Mouse (Mus musculus): ENCODE data around the gene Akr1c18. TPM values are rescaled to one million over a fixed set of nuclear protein-coding genes. Genes with fewer than 3 reads are reported as not detected.

Akr1c18 gene
- total and polyA plus RNA-seq, 3 experiments, result not detected

DNA sequence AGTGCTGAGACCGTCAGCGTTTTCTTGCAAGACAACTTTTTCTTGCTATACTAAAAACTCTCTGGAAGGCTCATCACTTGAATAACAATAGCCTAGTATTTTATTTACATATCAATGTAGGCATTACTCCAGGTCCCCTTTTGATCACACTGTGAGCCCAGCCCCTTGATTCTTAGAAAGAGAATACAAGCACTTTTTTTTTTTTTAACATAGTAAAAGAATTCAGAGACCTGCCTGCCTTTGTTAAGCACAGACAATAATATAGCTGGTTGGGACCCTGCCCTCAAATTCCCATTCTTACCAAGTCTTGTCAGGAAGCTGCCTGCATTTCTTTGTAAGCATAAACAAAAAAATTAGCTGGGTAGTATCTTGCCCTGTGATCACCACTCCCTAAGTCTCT is 4.8 kb upstream of the Akr1c18 start:
- Histone ChIP-seq H3K36me3 (ENCODE audit: control insufficient read depth in 1 of 2, insufficient read depth in 2 of 2, low read length in 2 of 2) (no peaks in the 10 kb centered on the region), H3K79me2 (ENCODE audit: control insufficient read depth, insufficient read depth, low read length, poor library complexity) (no peaks in the 10 kb centered on the region), H3K4me1 (ENCODE audit: control insufficient read depth in 1 of 2, insufficient read depth in 2 of 2, low read length in 2 of 2) (no peaks in the 10 kb centered on the region), H3K9ac (ENCODE audit: control insufficient read depth, low read depth, low read length, poor library complexity, severe bottlenecking) (no peak overlapping the region), H3K27me3 (ENCODE audit: control insufficient read depth in 1 of 2, insufficient read depth in 2 of 2, low read length in 2 of 2) (no peaks in the 10 kb centered on the region), H3K4me3 (ENCODE audit: control insufficient read depth in 1 of 2, insufficient read depth in 1 of 2, low read depth in 2 of 2, low read length in 2 of 2) (no peak overlapping the region), H3K9me3 (replicated peaks; ENCODE audit: insufficient read depth, low read length) (no peaks in the 10 kb centered on the region), H3K27ac (ENCODE audit: control insufficient read depth, low read depth, low read length) (no peak overlapping the region)
- TF ChIP-seq USF2 (IDR thresholded peaks at IDR 0.05; ENCODE audit: borderline replicate concordance in 1 of 2, insufficient read depth in 1 of 2, low read depth in 1 of 2, low read length in 2 of 2), result no peak
- TF ChIP-seq TBP (IDR thresholded peaks at IDR 0.05; ENCODE audit: low read depth, low read length), result no peak
- TF ChIP-seq SMC3 (IDR thresholded peaks at IDR 0.05; ENCODE audit: low read depth, low read length), result no peak
- no peak for TF ChIP-seq TCF12 (IDR thresholded peaks at IDR 0.05; ENCODE audit: low read depth, low read length)
- no peak for TF ChIP-seq ZMIZ1 (IDR thresholded peaks at IDR 0.05; ENCODE audit: low read depth, low read length)
- TF ChIP-seq ZC3H11A (IDR thresholded peaks at IDR 0.05; ENCODE audit: low read depth, low read length), result no peak
- no peak for DNase-seq (ENCODE audit: low read depth, low spot score)

DNA sequence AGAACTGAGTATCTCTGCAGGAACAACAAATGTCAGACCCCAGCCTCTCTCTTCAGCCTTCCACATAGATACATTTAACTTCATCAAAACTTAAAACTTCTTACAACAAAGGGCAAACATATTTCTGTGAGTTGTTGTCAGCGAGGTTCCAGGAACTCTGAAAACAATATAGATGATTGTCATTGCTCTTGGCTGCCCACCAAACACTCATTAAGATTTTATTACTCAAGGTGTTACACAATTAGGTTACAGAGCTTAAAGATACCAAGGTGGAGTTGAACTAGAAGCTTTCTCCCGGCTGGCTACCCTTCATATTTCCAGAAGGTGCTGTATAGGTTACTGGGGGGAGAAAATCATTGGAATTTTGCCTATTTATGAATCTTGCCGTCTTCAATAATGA is 3.1 kb upstream of the Akr1c18 start:
- no peak for DNase-seq (ENCODE audit: low read depth, low spot score)
- TF ChIP-seq ZC3H11A (IDR thresholded peaks at IDR 0.05; ENCODE audit: low read depth, low read length) (no peak), POLR2A (IDR thresholded peaks at IDR 0.05; ENCODE audit: control insufficient read depth in 1 of 2, insufficient read depth in 1 of 2, low read depth in 1 of 2, low read length in 2 of 2, poor library complexity in 1 of 2) (no peak), CHD1 (IDR thresholded peaks at IDR 0.05; ENCODE audit: low read depth, low read length) (no peak), UBTF (IDR thresholded peaks at IDR 0.05; ENCODE audit: borderline replicate concordance, insufficient read depth, low read depth, low read length) (no peak), POLR2AphosphoS5 (IDR thresholded peaks at IDR 0.05; ENCODE audit: borderline replicate concordance, low read depth, low read length) (no peak), USF1 (IDR thresholded peaks at IDR 0.05; ENCODE audit: low read depth, low read length) (no peak), GABPA (IDR thresholded peaks at IDR 0.05; ENCODE audit: low read depth, low read length) (no peak), MYC (IDR thresholded peaks at IDR 0.05; ENCODE audit: low read depth, low read length) (no peak), TCF12 (IDR thresholded peaks at IDR 0.05; ENCODE audit: low read depth, low read length) (no peak), ZKSCAN1 (IDR thresholded peaks at IDR 0.05; ENCODE audit: low read depth, low read length) (no peak), MAZ (IDR thresholded peaks at IDR 0.05; ENCODE audit: low read depth, low read length) (no peak), MAFK (IDR thresholded peaks at IDR 0.05; ENCODE audit: borderline replicate concordance, low read depth, low read length) (no peak), RCOR1 (IDR thresholded peaks at IDR 0.05; ENCODE audit: low read depth, low read length) (no peak), MEF2A (IDR thresholded peaks at IDR 0.05; ENCODE audit: extremely low read depth, insufficient replicate concordance, low read depth, low read length, poor library complexity, severe bottlenecking) (no peak), MAX (IDR thresholded peaks at IDR 0.05; ENCODE audit: low read length) (no peak), BHLHE40 (IDR thresholded peaks at IDR 0.05; ENCODE audit: borderline replicate concordance, low read depth, low read length) (no peak), JUND (IDR thresholded peaks at IDR 0.05; ENCODE audit: low read depth, low read length) (no peak), RAD21 (IDR thresholded peaks at IDR 0.05; ENCODE audit: low read depth, low read length) (no peak)
- Histone ChIP-seq H3K9ac (ENCODE audit: control insufficient read depth, low read depth, low read length, poor library complexity, severe bottlenecking) (no peak overlapping the region), H3K4me3 (ENCODE audit: control insufficient read depth in 1 of 2, insufficient read depth in 1 of 2, low read depth in 2 of 2, low read length in 2 of 2) (no peak overlapping the region), H3K4me1 (ENCODE audit: control insufficient read depth in 1 of 2, insufficient read depth in 2 of 2, low read length in 2 of 2) (no peaks in the 10 kb centered on the region), H3K9me3 (replicated peaks; ENCODE audit: insufficient read depth, low read length) (no peaks in the 10 kb centered on the region), H3K27ac (ENCODE audit: control insufficient read depth, low read depth, low read length) (no peak overlapping the region), H3K36me3 (ENCODE audit: control insufficient read depth in 1 of 2, insufficient read depth in 2 of 2, low read length in 2 of 2) (no peaks in the 10 kb centered on the region), H3K27me3 (ENCODE audit: control insufficient read depth in 1 of 2, insufficient read depth in 2 of 2, low read length in 2 of 2) (no peaks in the 10 kb centered on the region), H3K79me2 (ENCODE audit: control insufficient read depth, insufficient read depth, low read length, poor library complexity) (no peaks in the 10 kb centered on the region)

Data from MEL (cell line).